Mouse (Mus musculus): ENCODE results near the gene Trnp1. TPM values are rescaled to one million over a fixed set of nuclear protein-coding genes. Genes with fewer than 3 reads are reported as not detected.

Trnp1 gene
- polyA plus RNA-seq, 1 experiment from 2014 or later = 4.3 TPM

DNA sequence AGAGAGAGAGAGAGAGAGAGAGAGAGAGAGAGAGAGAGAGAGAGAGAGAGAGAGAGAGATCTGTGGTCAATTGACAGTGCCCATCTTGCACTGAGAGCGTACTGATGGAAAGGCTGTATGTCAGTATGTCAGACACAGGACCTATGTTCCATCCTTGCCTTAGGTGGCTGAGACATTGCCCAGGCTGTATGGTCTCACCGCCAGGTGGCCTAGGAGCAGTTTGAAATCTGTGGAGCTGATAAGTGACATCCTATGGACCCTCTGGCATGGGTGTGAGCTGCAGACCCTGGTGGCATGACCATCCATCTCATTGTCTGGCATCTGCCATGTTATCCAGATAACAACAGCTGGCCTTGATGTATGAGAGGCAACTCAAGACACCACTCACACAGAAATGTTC lies 24.5 kb downstream of the Trnp1 start:
- Histone ChIP-seq H3K4me3 (no peak overlapping the region), H3K9ac (no peak overlapping the region), H3K27ac (no peak overlapping the region), H3K9me3 (replicated peaks) (peaks cover 4% of the 10 kb centered on the region; the same call in 1 of the 2 replicates), H3K4me1 (no peaks in the 10 kb centered on the region), H3K36me3 (no peaks in the 10 kb centered on the region), H3K27me3 (peaks cover 26% of the 10 kb centered on the region), H3K4me2 (replicated peaks) (no peak overlapping the region)
- ATAC-seq (ENCODE audit: low FRiP score) = no peak
- 81% methylated on average over 2 of the region's 2 CpGs for WGBS

DNA sequence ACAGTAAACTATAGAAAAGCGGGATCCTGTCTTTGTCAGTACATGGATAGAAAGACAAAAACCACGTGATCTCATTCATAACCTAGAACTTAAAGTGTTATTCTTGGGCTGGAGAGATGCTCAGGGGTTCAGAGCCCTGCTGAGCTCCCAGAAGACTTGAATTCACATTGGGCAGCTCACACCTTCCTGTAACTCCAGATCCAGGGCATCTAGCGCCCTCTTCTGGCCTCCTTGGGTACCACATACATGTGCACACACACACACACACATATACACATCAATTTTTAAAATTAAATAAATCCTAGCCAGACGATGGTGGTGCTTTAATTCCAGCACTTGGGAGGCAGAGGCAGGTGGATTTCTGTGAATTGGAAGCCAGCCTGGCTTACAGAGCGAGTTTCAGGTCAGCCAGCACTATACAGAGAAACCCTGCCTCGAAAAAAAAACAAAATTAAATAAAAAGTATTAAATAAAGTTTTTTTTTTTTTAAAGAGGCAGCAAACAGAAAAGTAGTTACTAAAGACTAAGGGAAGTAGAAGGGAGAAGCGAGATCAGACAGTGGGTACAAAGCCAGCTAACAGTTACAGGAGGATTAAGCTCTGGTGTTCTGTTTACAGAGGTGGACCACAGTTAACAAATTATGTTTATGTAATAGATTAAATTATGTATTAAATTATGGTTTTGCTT lies 27.1 kb downstream of the Trnp1 start:
- no peak for ATAC-seq (ENCODE audit: low FRiP score)
- peaks cover 9% of the 10 kb centered on the region for H3K4me1 ChIP-seq
- H3K4me2 ChIP-seq (replicated peaks) = no peak overlapping the region
- no peaks in the 10 kb centered on the region for H3K36me3 ChIP-seq
- H3K9me3 ChIP-seq (replicated peaks) = peaks cover 4% of the 10 kb centered on the region; the same call in 1 of the 2 replicates
- no peak overlapping the region for H3K9ac ChIP-seq
- peaks cover 23% of the 10 kb centered on the region for H3K27me3 ChIP-seq
- no peak overlapping the region for H3K27ac ChIP-seq
- no peak overlapping the region for H3K4me3 ChIP-seq
- WGBS = 80% methylated on average over 7 of the region's 7 CpGs

DNA sequence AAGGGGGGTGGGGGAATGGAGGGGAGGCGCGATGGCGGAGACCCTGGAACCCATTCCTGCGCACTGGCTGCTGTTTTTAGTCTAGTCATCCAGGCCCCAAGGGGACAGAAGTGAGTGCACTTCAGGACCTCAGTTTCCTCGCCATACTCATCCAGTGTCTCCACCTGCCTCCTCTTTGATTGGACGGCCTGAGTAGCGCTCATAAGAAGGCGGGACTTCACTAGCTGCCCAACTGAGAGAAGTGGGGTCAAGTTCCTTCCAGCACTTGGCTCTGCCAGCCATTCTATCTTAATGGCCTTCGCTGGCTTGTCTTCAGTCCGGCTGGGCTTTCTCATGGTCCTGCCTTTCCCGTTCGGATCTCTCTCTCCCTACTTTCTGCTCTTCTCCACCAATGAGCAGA lies 29.2 kb downstream of the Trnp1 start:
- H3K4me2 ChIP-seq (replicated peaks) = peak overlapping the region; percentile 67; the same call in 1 of the 2 replicates
- H3K4me3 ChIP-seq = no peak overlapping the region
- 17% methylated on average over 12 of the region's 12 CpGs for WGBS

DNA sequence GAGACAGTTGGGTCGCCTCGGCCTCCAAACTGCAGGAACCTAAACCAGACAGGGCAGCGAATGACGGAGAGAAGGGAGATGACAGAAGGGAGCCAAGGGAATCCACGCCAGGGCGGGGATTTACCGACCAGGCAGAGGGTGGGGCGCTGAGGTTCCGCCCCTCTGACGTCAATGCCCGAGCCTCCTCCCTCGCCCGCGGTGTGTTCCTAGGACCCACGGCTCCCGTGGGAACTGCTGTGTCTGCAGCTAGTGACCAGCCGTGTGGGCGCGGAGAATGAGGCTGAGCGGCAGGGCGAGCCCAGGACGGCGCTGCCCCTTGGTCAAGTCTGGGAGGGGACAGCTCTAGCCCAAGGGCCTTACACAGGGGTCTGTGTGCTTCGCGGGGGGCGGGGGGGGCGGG lies 30.3 kb downstream of the Trnp1 start:
- H3K27ac ChIP-seq = no peak overlapping the region
- H3K36me3 ChIP-seq = no peaks in the 10 kb centered on the region
- H3K4me2 ChIP-seq (replicated peaks) = peak overlapping the region; percentile 67
- H3K9ac ChIP-seq = peak overlapping the region; percentile 60
- peaks cover 9% of the 10 kb centered on the region for H3K4me1 ChIP-seq
- no peak for ATAC-seq (ENCODE audit: low FRiP score)
- peaks cover 4% of the 10 kb centered on the region; the same call in 1 of the 2 replicates for H3K9me3 ChIP-seq (replicated peaks)
- H3K27me3 ChIP-seq = peaks cover 23% of the 10 kb centered on the region
- 1% methylated on average over 26 of the region's 27 CpGs for WGBS
- peak overlapping the region; percentile 37 for H3K4me3 ChIP-seq

More for the DNA sequence above, 29.2 kb downstream of the Trnp1 start:
- Histone ChIP-seq H3K9me3 (replicated peaks) (peaks cover 4% of the 10 kb centered on the region; the same call in 1 of the 2 replicates), H3K27ac (no peak overlapping the region), H3K9ac (no peak overlapping the region), H3K4me1 (peaks cover 9% of the 10 kb centered on the region), H3K27me3 (peaks cover 23% of the 10 kb centered on the region), H3K36me3 (no peaks in the 10 kb centered on the region)
- ATAC-seq (ENCODE audit: low FRiP score) = no peak

DNA sequence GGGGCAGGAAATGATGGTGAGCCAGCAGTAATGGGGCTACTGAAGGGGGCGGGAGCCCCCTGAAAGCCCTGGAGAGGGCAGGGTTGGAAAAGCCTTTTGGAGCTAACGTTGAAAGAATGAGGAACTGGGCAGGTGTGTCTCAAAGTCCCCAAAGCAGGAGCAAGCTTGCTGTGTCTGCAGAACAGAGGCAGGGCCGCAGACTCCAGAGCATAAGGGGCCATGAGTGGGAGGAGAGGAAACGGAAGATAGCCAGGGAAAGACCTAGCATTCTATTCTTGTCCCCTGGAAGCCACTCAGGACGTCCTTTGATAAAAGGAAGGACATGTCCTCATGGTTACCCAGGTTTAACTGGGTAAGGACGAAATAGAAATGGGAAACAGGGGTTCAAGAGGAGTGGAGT lies 35.2 kb downstream of the Trnp1 start:
- Histone ChIP-seq H3K36me3 (no peaks in the 10 kb centered on the region), H3K9me3 (replicated peaks) (no peaks in the 10 kb centered on the region), H3K4me2 (replicated peaks) (no peak overlapping the region), H3K27me3 (peaks cover 9% of the 10 kb centered on the region; the same call in 1 of the 2 replicates), H3K4me3 (no peak overlapping the region), H3K4me1 (peaks cover 5% of the 10 kb centered on the region), H3K9ac (no peak overlapping the region), H3K27ac (no peak overlapping the region)
- no peak for ATAC-seq (ENCODE audit: low FRiP score)
- WGBS = 67% methylated on average over 6 of the region's 6 CpGs

DNA sequence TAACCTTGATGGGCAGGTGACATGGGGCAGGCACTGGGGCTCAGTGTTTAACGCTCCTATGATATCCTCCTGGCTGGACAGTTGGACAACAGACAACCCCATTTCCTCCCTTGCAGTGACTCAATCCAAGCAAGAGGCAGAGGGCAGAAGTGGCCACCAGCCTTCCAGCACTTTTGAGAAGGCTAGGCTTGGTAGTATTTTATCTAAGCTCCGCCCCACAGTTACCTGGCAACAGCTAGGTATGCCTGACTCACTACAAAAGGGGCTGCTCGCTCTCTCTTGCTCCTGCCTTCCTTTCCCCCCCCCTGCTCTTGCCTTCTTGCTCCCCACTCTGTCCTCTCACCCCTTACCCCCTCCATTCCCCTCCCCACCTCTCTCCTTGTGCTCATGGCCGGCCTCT lies 37.0 kb downstream of the Trnp1 start:
- WGBS = 83% methylated on average over 4 of the region's 4 CpGs
- no peak overlapping the region for H3K9ac ChIP-seq
- no peaks in the 10 kb centered on the region for H3K36me3 ChIP-seq
- H3K27ac ChIP-seq = no peak overlapping the region
- peaks cover 4% of the 10 kb centered on the region; the same call in 1 of the 2 replicates for H3K27me3 ChIP-seq
- H3K4me3 ChIP-seq = no peak overlapping the region
- H3K9me3 ChIP-seq (replicated peaks) = no peaks in the 10 kb centered on the region
- no peak for ATAC-seq (ENCODE audit: low FRiP score)
- 0 out of 2 replicates have a peak, but pooled peaks cover 3% of the 10 kb centered on the region for H3K4me1 ChIP-seq
- no peak overlapping the region for H3K4me2 ChIP-seq (replicated peaks)

DNA sequence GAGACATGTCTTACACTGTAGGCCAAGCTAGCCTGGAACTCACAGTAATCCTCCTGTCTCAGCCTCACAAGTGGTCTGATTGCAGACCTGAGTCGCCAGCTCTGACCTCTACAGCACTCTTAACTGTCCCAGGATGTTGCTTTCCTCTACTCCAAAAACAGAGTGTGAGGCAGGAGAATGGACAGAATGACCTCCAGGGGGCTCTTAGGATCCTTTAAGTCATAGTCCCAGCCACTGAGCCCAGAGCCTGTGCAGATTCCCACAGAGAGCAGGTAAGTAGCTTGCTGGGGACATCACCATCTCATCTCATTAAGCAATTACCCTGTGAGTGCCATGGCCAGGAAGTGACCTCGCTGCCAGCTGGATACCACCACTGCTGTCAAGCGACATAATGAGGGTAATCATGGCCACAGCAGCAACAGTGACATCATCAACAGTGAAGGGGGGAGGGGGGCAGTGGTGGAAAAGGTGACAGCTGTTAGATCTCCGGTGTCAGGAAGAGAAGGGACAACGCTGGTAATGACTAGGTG lies 37.5 kb downstream of the Trnp1 start:
- Histone ChIP-seq H3K4me2 (replicated peaks) (no peak overlapping the region), H3K27me3 (peaks cover 4% of the 10 kb centered on the region; the same call in 1 of the 2 replicates), H3K36me3 (no peaks in the 10 kb centered on the region), H3K27ac (no peak overlapping the region), H3K9me3 (replicated peaks) (no peaks in the 10 kb centered on the region), H3K4me3 (no peak overlapping the region), H3K9ac (no peak overlapping the region), H3K4me1 (0 out of 2 replicates have a peak, but pooled peaks cover 3% of the 10 kb centered on the region)
- WGBS = 51% methylated on average over 5 of the region's 5 CpGs
- no peak for ATAC-seq (ENCODE audit: low FRiP score)

DNA sequence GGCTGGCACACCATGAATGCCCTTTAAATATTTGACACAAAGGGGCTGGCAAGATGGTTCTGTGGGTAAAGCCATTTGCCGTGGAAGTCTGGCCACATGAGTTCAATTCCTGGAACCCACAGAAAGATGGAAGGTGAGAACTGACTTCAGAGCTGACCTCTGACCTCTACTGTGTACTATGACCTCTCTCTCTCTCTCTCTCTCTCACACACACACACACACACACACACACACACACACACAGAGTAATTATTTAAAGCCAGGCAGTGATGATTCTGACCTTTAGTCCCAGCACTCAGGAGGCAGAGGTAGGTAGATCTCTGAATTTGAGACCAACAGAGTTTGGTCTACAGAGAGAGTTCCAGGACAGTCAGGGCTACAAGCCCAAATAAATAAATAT lies 38.3 kb downstream of the Trnp1 start:
- Histone ChIP-seq H3K27me3 (peaks cover 4% of the 10 kb centered on the region; the same call in 1 of the 2 replicates), H3K9ac (no peak overlapping the region), H3K36me3 (no peaks in the 10 kb centered on the region), H3K27ac (no peak overlapping the region), H3K4me3 (no peak overlapping the region), H3K9me3 (replicated peaks) (no peaks in the 10 kb centered on the region), H3K4me1 (0 out of 2 replicates have a peak, but pooled peaks cover 3% of the 10 kb centered on the region), H3K4me2 (replicated peaks) (no peak overlapping the region)
- ATAC-seq (ENCODE audit: low FRiP score) = no peak
- 86% methylated on average over 1 of the region's 1 CpGs for WGBS

DNA sequence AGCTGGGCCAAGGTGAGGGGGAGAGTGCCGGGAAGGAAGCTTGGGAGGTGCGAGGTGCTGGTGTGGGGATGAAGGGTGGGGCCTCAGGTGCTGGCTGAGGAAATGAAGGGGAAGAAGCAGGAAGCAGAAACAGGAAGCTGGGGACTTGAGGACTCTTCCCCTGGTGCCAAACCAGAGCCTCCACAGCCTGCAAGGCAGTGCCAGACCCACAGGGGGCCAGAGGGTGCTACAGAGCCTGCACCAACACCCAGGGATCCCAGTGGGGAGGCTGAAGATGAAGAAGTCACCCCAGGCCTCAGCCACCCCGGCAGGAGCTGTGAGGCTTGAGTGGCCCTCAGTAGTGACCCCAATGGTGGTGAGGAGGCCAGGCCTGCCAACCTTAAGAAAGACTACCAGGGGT lies 40.3 kb downstream of the Trnp1 start:
- H3K9me3 ChIP-seq (replicated peaks) = no peaks in the 10 kb centered on the region
- no peak overlapping the region for H3K4me2 ChIP-seq (replicated peaks)
- no peak overlapping the region for H3K27ac ChIP-seq
- no peaks in the 10 kb centered on the region for H3K27me3 ChIP-seq
- no peak for ATAC-seq (ENCODE audit: low FRiP score)
- H3K9ac ChIP-seq = 0 out of 2 replicates have a peak overlapping the region, but pooled peaks have one; percentile 14
- 0 out of 2 replicates have a peak, but pooled peaks cover 3% of the 10 kb centered on the region for H3K4me1 ChIP-seq
- no peak overlapping the region for H3K4me3 ChIP-seq
- no peaks in the 10 kb centered on the region for H3K36me3 ChIP-seq
- 70% methylated on average over 3 of the region's 3 CpGs for WGBS

DNA sequence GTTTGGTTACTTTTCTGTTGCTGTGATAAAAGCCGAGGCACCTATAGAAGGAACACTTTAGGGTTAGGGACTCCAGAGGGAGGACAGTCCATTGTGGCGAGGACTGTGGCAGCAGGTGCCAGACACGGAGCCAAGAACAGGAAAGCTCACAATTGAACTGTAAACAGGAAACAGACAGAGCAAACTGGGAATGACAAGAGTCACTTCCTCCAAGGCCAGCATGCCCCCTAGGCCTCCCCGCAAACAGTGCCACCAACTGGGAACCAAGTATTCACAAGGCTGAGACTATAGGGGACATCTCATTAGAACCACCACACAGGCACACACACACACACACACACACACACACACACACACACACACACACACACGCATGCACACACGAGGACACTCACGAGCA lies 45.9 kb downstream of the Trnp1 start:
- Histone ChIP-seq H3K9me3 (replicated peaks) (no peaks in the 10 kb centered on the region), H3K4me2 (replicated peaks) (no peak overlapping the region), H3K4me3 (no peak overlapping the region), H3K27ac (no peak overlapping the region), H3K27me3 (no peaks in the 10 kb centered on the region), H3K36me3 (no peaks in the 10 kb centered on the region), H3K9ac (no peak overlapping the region), H3K4me1 (peaks cover 10% of the 10 kb centered on the region; the same call in 1 of the 2 replicates)
- WGBS = 81% methylated on average over 7 of the region's 7 CpGs
- ATAC-seq (ENCODE audit: low FRiP score) = no peak

DNA sequence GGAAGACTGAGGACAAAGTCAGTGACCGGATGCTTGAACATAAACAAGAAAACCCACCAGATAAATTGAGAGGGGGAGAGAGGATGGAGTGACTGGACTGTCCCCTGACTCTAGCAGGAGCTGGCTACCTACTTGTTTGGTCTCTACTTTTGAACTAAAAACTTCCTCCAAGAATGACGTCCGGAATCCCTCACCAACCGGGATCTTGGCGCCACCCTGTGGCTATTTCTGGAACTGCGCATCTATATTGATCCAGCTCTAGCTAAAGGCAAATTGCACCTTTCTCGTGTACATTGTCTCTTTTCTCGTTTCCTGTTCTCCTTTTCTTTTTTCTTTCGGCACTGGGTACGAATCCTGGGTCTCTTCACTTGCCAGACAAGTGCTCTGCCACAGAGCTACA lies 46.8 kb downstream of the Trnp1 start:
- H3K4me3 ChIP-seq = no peak overlapping the region
- 15% methylated on average over 10 of the region's 10 CpGs for WGBS
- H3K27me3 ChIP-seq = no peaks in the 10 kb centered on the region
- no peak overlapping the region for H3K9ac ChIP-seq
- H3K4me1 ChIP-seq = peaks cover 8% of the 10 kb centered on the region; the same call in 1 of the 2 replicates
- H3K36me3 ChIP-seq = no peaks in the 10 kb centered on the region
- ATAC-seq (ENCODE audit: low FRiP score) = no peak
- H3K9me3 ChIP-seq (replicated peaks) = no peaks in the 10 kb centered on the region
- no peak overlapping the region for H3K4me2 ChIP-seq (replicated peaks)
- no peak overlapping the region for H3K27ac ChIP-seq

DNA sequence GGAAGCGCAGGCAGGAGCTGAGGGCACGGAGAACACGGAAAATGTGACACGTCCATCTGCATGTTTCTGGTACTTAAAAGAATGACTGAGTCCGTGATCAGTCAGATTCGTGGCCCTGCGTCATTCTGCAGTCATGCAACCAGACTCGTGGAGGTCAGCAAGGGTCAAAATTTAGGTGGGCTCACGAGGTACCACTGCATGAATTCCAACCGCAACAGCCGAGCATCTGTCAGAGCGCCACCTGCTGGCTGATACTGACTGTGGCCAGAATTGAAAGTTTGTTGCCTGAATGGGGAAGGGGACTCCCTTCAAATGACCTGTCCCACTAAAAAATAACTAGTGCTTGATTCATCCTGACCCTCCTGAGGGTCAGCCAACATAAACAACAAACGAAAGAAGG lies 48.6 kb downstream of the Trnp1 start:
- Histone ChIP-seq H3K4me2 (replicated peaks) (peak overlapping the region; percentile 17; the same call in 1 of the 2 replicates), H3K9ac (no peak overlapping the region), H3K27ac (no peak overlapping the region), H3K36me3 (no peaks in the 10 kb centered on the region), H3K27me3 (no peaks in the 10 kb centered on the region), H3K4me3 (no peak overlapping the region), H3K9me3 (replicated peaks) (no peaks in the 10 kb centered on the region), H3K4me1 (peaks cover 7% of the 10 kb centered on the region; the same call in 1 of the 2 replicates)
- 17% methylated on average over 13 of the region's 13 CpGs for WGBS
- ATAC-seq (ENCODE audit: low FRiP score) = no peak
